Mouse (Mus musculus) hindbrain, embryonic 16.5 days (tissue): ENCODE measurements around the gene Faap100. TPM values are rescaled to one million over a fixed set of nuclear protein-coding genes. Genes with fewer than 3 reads are reported as not detected.

Source experiments
- ATAC-seq: fragments of 200-750 bp; cut with Nextera tagmentation; 2 replicates; pipeline ENCODE4 v1.8.0; 2017; ENCODE audit warnings: moderate TSS enrichment, moderate library complexity
- H3K27ac ChIP-seq: fragments of 300-500 bp; sonication (generic); 2 replicates; pipeline ENCODE4 v1.5.1; 2014; ENCODE audit warnings: low read depth, mild to moderate bottlenecking, control low read depth, low read length, moderate library complexity
- H3K27me3 ChIP-seq: fragments of 300-500 bp; sonication (generic); replicated peaks from 2 replicates; pipeline ENCODE4 v1.6.1; 2014; ENCODE audit warnings: low read length; ENCODE audit not compliant: control insufficient read depth, insufficient read depth
- H3K36me3 ChIP-seq: fragments of 300-500 bp; sonication (generic); 2 replicates; pipeline ENCODE4 v1.6.1; 2014; ENCODE audit warnings: mild to moderate bottlenecking, low read length, moderate library complexity, mixed read lengths; ENCODE audit not compliant: control insufficient read depth, insufficient read depth
- H3K4me1 ChIP-seq: fragments of 300-500 bp; sonication (generic); 2 replicates; pipeline ENCODE4 v1.6.1; 2014; ENCODE audit warnings: low read depth, low read length; ENCODE audit not compliant: control insufficient read depth, insufficient read depth
- H3K4me2 ChIP-seq: fragments of 300-500 bp; sonication (generic); 2 replicates; pipeline ENCODE4 v1.6.1; 2014; ENCODE audit warnings: mild to moderate bottlenecking, low read length, control low read depth, moderate library complexity
- H3K4me3 ChIP-seq: fragments of 300-500 bp; sonication (generic); 2 replicates; pipeline ENCODE4 v1.5.1; 2014; ENCODE audit warnings: mild to moderate bottlenecking, low read length, control low read depth, moderate library complexity
- H3K9ac ChIP-seq: fragments of 300-500 bp; sonication (generic); 2 replicates; pipeline ENCODE4 v1.6.1; 2014; ENCODE audit warnings: low read depth, mild to moderate bottlenecking, control low read depth, low read length, moderate library complexity
- H3K9me3 ChIP-seq: fragments of 300-500 bp; sonication (generic); 2 replicates; pipeline ENCODE4 v1.6.1; 2014; ENCODE audit warnings: mild to moderate bottlenecking, low read length, moderate library complexity; ENCODE audit not compliant: control insufficient read depth
- WGBS: fragments of 180-500 bp; shearing (Covaris S2); extraction: QIAGEN DNeasy Blood & Tissue Kit; methylation state at CpG from one replicate; pipeline ENCODE4 v1.1.7; 2014; 5-methylcytosine and 5-hydroxymethylcytosine counted together
- polyA plus RNA-seq: library from polyadenylated mRNA; unstranded; fragments of >200 nt; fragmentation: Nextera tagmentation; extraction: Ambion mirVana; gene quantifications from 2 replicates; pipeline ENCODE4 v1.2.1, GENCODE M21; 2015

Gene Faap100
- polyA plus RNA-seq, 1 experiment from 2014 or later, result 103 TPM

DNA sequence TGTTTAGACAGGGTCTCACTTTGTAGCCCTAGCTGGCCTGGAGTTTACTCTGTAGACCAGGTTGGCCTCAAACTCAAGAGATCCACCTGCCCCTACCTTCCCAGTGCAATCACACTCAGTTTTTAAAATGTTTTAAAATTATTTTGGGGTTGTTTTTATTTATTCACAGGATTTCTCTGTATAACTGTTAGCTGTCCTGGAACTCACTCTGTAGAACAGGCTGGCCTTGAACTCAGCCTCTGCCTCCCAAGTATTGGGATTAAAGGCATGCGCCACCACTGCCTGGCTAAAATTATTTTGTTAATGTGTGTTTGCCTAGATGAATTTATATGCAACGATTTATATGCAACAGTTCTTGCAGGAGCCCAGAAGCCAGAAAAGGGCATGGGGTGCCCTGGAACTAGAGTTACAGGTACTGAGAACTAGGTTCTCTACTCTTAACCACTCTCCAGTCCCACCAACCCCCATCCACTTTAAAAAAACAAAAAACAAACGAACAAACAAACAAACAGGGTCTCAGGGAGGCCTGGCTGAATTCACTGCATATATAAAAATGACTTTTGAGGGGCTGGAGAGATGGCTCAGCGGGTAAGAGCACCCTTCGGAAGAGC is 34.1 kb downstream of the Faap100 start:
- Histone ChIP-seq H3K9me3 (no peaks in the 10 kb centered on the region), H3K27me3 (no peaks in the 10 kb centered on the region), H3K4me2 (peak overlapping the region; percentile 97), H3K9ac (no peak overlapping the region), H3K27ac (peak overlapping the region; percentile 56; the same call in 1 of the 2 replicates), H3K36me3 (peaks cover 5% of the 10 kb centered on the region; the same call in 1 of the 2 replicates), H3K4me1 (peaks cover 16% of the 10 kb centered on the region), H3K4me3 (peak overlapping the region; percentile 45)
- ATAC-seq, result no peak
- 54% methylated on average over 5 of the region's 5 CpGs for WGBS

DNA sequence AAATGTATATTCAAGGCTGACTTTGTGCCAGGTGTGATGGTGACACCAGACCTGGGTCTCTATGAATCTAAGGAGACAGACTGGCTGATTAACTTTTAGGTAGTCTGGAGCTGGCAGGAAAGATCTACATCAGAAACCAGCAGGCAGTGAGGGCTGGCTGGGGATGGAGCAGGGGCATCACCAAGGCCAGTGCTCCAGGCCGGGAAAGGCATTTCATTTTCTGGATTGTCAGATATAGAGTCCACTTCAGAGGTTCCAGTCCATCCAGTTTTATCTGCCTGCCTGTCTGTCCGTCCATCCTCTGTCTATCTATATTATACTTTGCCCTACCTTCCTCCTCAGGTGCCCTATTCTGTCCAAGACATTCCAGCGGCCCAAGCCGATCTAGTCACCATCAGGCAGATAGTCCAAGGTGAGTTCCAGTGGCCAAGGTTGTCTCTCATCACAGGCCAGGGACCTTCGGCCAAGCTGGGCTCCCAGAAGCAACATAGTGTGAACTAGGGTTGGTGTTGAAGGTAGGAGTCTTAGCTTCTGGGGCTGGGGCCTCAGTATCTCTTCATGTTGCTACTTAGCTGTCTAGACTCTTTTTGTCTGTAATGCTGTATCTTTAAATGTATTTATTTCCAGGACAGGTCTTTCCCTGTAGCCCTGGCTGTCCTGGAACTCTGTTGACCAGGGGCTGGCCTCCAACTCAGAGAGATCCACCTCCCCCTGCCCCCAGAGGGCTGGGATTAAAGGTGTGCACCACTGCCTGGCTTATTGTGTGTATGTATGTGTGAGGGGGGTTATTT is 34.9 kb downstream of the Faap100 start:
- H3K4me3 ChIP-seq, result no peak overlapping the region
- H3K27ac ChIP-seq, result peak overlapping the region; percentile 56
- no peak for ATAC-seq
- H3K9ac ChIP-seq, result no peak overlapping the region
- peaks cover 5% of the 10 kb centered on the region; the same call in 1 of the 2 replicates for H3K36me3 ChIP-seq
- H3K4me1 ChIP-seq, result peaks cover 15% of the 10 kb centered on the region
- H3K4me2 ChIP-seq, result peak overlapping the region; percentile 97
- H3K27me3 ChIP-seq, result no peaks in the 10 kb centered on the region
- H3K9me3 ChIP-seq, result no peaks in the 10 kb centered on the region
- 73% methylated on average over 5 of the region's 5 CpGs for WGBS

DNA sequence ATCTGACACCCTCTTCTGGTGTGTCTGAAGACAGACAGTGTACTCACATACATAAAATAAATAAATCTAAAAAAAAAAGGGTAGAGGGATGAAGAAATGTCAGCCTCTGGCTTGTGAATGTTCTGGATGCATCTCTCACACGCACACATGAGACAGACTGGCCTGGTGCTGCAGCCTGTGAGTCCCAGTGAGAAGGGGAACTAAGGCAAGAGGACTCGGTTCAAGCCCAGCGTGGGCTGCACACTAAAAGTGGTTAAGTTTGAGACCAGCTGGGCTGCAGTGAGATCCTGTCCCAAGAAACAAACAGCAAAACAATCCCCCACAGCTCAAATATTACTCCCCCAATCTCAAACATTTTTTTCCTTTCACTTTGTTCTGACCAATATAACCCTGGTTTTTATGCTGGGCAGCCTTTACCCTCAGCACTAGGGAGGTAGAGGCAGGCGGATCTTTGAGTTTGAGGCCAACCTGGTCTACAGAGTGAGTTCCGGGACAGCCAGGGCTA is 35.9 kb downstream of the Faap100 start:
- no peak overlapping the region for H3K4me3 ChIP-seq
- H3K27me3 ChIP-seq, result no peaks in the 10 kb centered on the region
- H3K36me3 ChIP-seq, result peaks cover 5% of the 10 kb centered on the region; the same call in 1 of the 2 replicates
- H3K4me2 ChIP-seq, result no peak overlapping the region
- H3K9me3 ChIP-seq, result no peaks in the 10 kb centered on the region
- 95% methylated on average over 5 of the region's 5 CpGs for WGBS
- no peak overlapping the region for H3K9ac ChIP-seq
- no peak for ATAC-seq
- H3K4me1 ChIP-seq, result peaks cover 15% of the 10 kb centered on the region
- no peak overlapping the region for H3K27ac ChIP-seq

DNA sequence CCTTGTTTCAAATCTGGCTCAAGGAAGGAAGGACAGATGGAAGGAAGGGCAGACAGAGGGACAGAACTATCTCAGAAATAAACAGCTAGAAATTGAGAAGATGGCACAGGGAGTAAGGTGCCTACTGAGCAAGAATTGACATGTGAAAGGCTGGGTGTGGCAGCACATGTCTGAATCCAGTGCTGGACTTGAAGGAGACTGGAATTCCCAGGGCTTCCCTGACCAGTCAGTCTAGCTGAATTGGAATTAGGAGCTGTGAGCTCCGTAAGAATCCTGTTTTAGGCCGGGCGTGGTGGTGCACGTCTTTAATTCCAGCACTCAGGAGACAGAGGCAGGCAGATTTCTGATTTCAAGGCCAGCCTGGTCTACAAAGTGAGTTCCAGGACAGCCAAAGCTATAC is 36.9 kb downstream of the Faap100 start:
- no peak overlapping the region for H3K9ac ChIP-seq
- H3K4me2 ChIP-seq, result no peak overlapping the region
- WGBS, result 95% methylated on average over 4 of the region's 4 CpGs
- peaks cover 5% of the 10 kb centered on the region; the same call in 1 of the 2 replicates for H3K36me3 ChIP-seq
- H3K4me1 ChIP-seq, result peaks cover 15% of the 10 kb centered on the region
- H3K27ac ChIP-seq, result no peak overlapping the region
- H3K9me3 ChIP-seq, result no peaks in the 10 kb centered on the region
- no peak overlapping the region for H3K4me3 ChIP-seq
- H3K27me3 ChIP-seq, result no peaks in the 10 kb centered on the region
- no peak for ATAC-seq

DNA sequence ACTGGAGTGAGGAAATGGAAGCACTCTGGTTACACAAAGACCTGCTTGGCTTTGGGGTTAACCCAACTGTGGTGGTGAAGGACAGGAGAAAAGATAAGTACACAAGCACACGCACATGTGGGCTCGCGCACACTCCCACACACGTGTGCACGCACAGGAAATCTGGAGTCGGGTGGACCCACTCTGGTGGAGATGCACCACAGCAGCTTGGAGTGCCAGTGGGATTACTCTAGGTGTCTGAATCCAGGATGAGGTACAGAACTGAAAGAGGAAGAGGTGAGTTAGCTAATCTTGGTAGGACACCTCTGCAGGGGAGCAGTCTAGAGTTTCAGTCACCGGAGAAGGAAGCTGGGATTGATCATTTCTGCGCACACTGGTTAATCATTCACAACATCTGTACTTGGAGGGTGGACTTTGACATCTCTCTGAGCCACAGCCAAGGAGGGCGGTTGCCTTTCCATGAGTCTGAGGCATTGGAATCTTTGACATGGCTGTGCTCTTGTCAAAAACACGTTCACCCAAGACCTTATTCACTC is 38.5 kb downstream of the Faap100 start:
- H3K4me2 ChIP-seq, result no peak overlapping the region
- 91% methylated on average over 10 of the region's 10 CpGs for WGBS
- no peak overlapping the region for H3K9ac ChIP-seq
- H3K9me3 ChIP-seq, result no peaks in the 10 kb centered on the region
- H3K36me3 ChIP-seq, result peaks cover under 1% of the 10 kb centered on the region; the same call in 1 of the 2 replicates
- peaks cover 11% of the 10 kb centered on the region for H3K4me1 ChIP-seq
- H3K27ac ChIP-seq, result no peak overlapping the region
- ATAC-seq, result no peak
- H3K27me3 ChIP-seq, result no peaks in the 10 kb centered on the region
- H3K4me3 ChIP-seq, result no peak overlapping the region

DNA sequence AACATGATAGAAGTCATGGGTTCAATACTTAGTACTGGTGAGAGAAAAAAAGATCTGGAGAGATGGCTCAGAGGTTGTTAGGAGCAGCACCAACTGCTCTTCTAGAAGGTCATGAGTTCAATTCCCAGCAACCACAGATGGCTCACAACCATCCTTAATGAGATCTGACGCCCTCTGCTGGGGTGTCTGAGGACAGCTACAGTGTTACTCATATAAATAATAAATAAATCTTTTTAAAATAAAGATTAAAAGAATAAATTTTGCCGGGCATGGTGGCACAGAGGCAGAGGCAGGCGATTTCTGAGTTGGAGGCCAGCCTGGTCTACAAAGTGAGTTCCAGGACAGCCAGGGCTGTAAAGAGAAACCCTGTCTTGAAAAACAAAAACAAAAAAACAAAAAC is 39.8 kb downstream of the Faap100 start:
- Histone ChIP-seq H3K27ac (no peak overlapping the region), H3K9me3 (no peaks in the 10 kb centered on the region), H3K4me2 (no peak overlapping the region), H3K4me3 (no peak overlapping the region), H3K9ac (no peak overlapping the region), H3K36me3 (no peaks in the 10 kb centered on the region), H3K4me1 (peaks cover 4% of the 10 kb centered on the region), H3K27me3 (no peaks in the 10 kb centered on the region)
- 75% methylated on average over 3 of the region's 3 CpGs for WGBS
- ATAC-seq, result no peak

DNA sequence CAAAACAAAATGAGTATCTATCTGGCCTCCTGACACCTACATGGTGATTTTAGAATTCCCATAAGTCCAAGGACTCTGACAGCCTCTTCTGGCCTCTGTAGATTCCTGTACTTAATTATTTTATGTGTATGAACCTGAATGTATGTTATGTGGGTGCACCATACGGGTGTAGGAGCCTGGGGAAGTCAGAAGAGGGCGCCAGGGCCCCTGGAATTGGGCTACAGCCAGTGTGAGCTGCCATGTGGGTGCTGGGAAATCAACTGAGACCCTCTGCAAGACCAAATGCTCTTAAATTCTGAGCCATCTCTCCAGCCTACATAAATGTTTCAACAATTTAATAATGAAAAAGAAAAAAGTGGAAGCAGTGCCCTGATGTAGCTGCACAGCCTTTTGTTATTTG is 41.1 kb downstream of the Faap100 start:
- no peak for ATAC-seq
- H3K9me3 ChIP-seq, result no peaks in the 10 kb centered on the region
- H3K27ac ChIP-seq, result no peak overlapping the region
- no peaks in the 10 kb centered on the region for H3K27me3 ChIP-seq
- no peak overlapping the region for H3K9ac ChIP-seq
- H3K36me3 ChIP-seq, result no peaks in the 10 kb centered on the region
- 54% methylated on average over 2 of the region's 2 CpGs for WGBS
- no peak overlapping the region for H3K4me2 ChIP-seq
- H3K4me1 ChIP-seq, result no peaks in the 10 kb centered on the region
- no peak overlapping the region for H3K4me3 ChIP-seq

DNA sequence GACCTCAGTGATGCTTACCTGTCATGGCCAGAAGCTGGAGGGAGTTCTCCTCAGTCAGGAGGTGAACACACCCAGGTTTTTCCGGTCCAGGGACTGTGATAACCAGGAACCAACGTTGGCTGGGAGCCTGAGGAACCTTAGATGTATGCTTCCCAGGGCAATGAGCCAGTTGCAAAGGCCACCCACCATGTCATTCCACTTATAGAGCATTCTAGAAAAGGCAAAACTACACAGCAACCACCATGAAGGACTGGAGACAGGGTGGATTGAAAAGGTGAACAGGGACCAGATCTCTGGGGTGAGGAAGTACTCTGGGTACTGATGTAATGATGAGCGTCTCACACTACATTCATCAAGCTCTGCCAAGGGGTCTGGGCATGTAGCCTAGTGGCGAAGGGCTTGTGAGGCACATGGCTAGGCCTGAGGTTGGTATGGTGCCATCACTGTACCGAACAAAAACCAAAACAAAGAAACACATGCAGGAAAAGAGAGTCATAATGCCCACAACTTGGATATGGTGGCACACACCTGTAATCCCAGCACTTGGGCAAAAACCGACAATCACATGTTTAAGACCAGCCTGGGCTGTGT is 43.0 kb downstream of the Faap100 start:
- Histone ChIP-seq H3K36me3 (no peaks in the 10 kb centered on the region), H3K27ac (no peak overlapping the region), H3K4me2 (no peak overlapping the region), H3K27me3 (no peaks in the 10 kb centered on the region), H3K9ac (no peak overlapping the region), H3K4me1 (no peaks in the 10 kb centered on the region), H3K4me3 (no peak overlapping the region), H3K9me3 (no peaks in the 10 kb centered on the region)
- 81% methylated on average over 6 of the region's 6 CpGs for WGBS
- ATAC-seq, result no peak

DNA sequence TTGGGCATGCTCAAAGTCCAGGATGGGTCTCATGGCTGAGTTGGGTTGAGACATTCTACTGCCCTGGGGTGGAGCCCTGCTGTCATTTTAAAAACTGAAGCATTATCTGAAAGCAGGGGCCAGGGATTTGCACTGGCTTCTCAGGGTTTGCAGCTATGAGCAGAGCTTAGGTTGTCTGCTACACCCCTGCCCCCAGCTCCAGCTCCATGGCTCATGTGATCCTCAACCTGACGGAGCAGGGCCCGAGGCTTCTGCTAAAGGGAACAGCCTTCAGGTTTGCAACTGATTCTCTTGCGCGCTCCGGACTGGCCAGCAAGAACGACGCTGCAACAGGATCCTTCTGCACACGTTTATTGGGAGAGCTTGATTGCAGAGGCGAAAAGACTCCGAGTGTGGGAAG is 58.4 kb downstream of the Faap100 start:
- Histone ChIP-seq H3K9ac (no peak overlapping the region), H3K9me3 (no peaks in the 10 kb centered on the region), H3K27me3 (no peaks in the 10 kb centered on the region), H3K27ac (no peak overlapping the region), H3K4me1 (peaks cover 15% of the 10 kb centered on the region), H3K36me3 (no peaks in the 10 kb centered on the region), H3K4me2 (no peak overlapping the region), H3K4me3 (no peak overlapping the region)
- 92% methylated on average over 10 of the region's 10 CpGs for WGBS
- ATAC-seq, result no peak
